ENCODE assay signal across 8 mouse cellular contexts in the genomic region with DNA sequence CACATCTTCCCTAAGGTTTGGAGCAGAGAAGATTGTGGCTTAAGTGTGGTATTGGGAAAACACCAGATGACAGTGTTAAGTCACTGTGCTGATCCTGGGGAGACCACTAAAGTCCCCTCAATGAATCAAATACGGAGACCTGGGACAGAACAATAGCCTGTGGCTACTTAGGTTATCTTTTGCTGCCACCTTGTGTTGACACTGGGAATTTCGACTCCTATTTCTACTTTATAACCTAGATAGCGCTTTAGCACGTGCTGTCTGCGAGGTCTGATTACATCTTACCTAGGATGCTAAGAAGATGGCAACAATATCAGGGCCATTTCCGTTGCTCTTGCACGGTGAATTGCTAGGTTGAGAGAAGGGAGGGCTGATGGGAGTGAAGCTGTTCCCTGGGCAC. TPM values are rescaled to one million over a fixed set of nuclear protein-coding genes. Genes with fewer than 3 reads are reported as not detected.
DNase-seq lines count a peak whose midpoint lies in the region; ATAC-seq and TF ChIP-seq lines count a peak whose summit lies in the region.

No protein-coding gene starts in this region.

- intact Hi-C loops in heart, postnatal 25 days (cut with DNase I): loop anchor here (1.0 to 10.0 kb wide), 3 partner anchors 166 to 471 kb away; partner anchors contain the start of gene Coro7

- no peaks in the 10 kb centered on the region for H3K27me3 ChIP-seq in cerebellum, adult 2 months (ENCODE audit: control insufficient read depth, insufficient read depth, low read length)
- H3K27me3 ChIP-seq in forebrain, postnatal 0 days (ENCODE audit: insufficient read depth, low read length): peaks cover 8% of the 10 kb centered on the region; the same call in 1 of the 2 replicates

- H3K4me2 ChIP-seq in forebrain, postnatal 0 days (ENCODE audit: low read depth): peak overlapping the region; percentile 60

- DNase-seq in heart, adult 11 months: peak; percentile 91
- no peak for DNase-seq in heart, postnatal 25 days (ENCODE audit: low spot score)
- peak; percentile 72 to 73 for DNase-seq in cerebellum, adult 2 months
- DNase-seq in forebrain, postnatal 0 days: peak; percentile 94
- peak; percentile 55 to 60 for DNase-seq in left cerebral cortex, adult 8-10 months (ENCODE audit: low spot score in 2 of 2)
- DNase-seq in right cerebral cortex, postnatal 4 days: peak; percentile 77

- H3K4me3 ChIP-seq in cerebellum, adult 2 months (replicated peaks; ENCODE audit: insufficient read depth, low read depth, low read length): peak overlapping the region; percentile 6
- H3K4me3 ChIP-seq in forebrain, postnatal 0 days (ENCODE audit: low read depth, low read length): peak overlapping the region; percentile 5; the same call in 1 of the 2 replicates

- H3K9me3 ChIP-seq in forebrain, postnatal 0 days (ENCODE audit: low read length): no peaks in the 10 kb centered on the region

- no peak overlapping the region for H3K9ac ChIP-seq in forebrain, postnatal 0 days

- no peak for TF ChIP-seq POLR2A in cerebellum, adult 2 months (IDR thresholded peaks at IDR 0.05; ENCODE audit: borderline replicate concordance, insufficient read depth, low read length)

- WGBS in cerebellum, adult 2 months: 1% methylated on average over 7 of the region's 7 CpGs
- 0% methylated on average over 7 of the region's 7 CpGs for WGBS in forebrain, postnatal 0 days

- peak; percentile 87 for ATAC-seq in forebrain, postnatal 0 days
- ATAC-seq in inflammation-experienced regulatory T-cells, adult 6 months: peak; percentile 84
- peak; percentile 71 for ATAC-seq in megakaryocyte-erythroid progenitor cell, adult 5-6 weeks (replicated peaks; ENCODE audit: low FRiP score, low TSS enrichment, poor library complexity, severe bottlenecking)

- H3K4me1 ChIP-seq in cerebellum, adult 2 months (ENCODE audit: control insufficient read depth, insufficient read depth, low read length): peaks cover 3% of the 10 kb centered on the region; the same call in 1 of the 2 replicates
- no peaks in the 10 kb centered on the region for H3K4me1 ChIP-seq in forebrain, postnatal 0 days (ENCODE audit: insufficient read depth)

- no peak overlapping the region for H3K27ac ChIP-seq in cerebellum, adult 2 months (ENCODE audit: insufficient read depth, low read length)
- no peak overlapping the region for H3K27ac ChIP-seq in forebrain, postnatal 0 days (ENCODE audit: low read depth, low read length)

- H3K36me3 ChIP-seq in forebrain, postnatal 0 days (ENCODE audit: insufficient read depth): no peaks in the 10 kb centered on the region

- TF ChIP-seq CTCF in cerebellum, adult 2 months (IDR thresholded peaks at IDR 0.05; ENCODE audit: borderline replicate concordance, insufficient read depth, low read depth, low read length): peak; percentile 58; the same call in 1 of the 2 replicates
- TF ChIP-seq CTCF in forebrain, postnatal 0 days (IDR thresholded peaks at IDR 0.05; ENCODE audit: low read depth): peak; percentile 88

RNA-seq across cellular contexts. Expression of gene Sec14l5, which starts 1.3 kb away (rescaled TPM):
- total RNA-seq in heart, postnatal 25 days (2021): under 1 TPM; 0.70 to 0.86 TPM
- polyA plus RNA-seq in cerebellum, adult 2 months (2012; rRNA removed): 19.6 and 25.4 TPM in 2 replicates
- 0.15 and 0.48 TPM in 2 replicates for total RNA-seq in forebrain, postnatal 0 days (2014; rRNA removed)
- 0.05 and 0.08 TPM in 2 replicates for polyA plus RNA-seq in forebrain, postnatal 0 days (2015; fragmentation: Nextera tagmentation; extraction: Ambion mirVana)
- not detected for polyA plus RNA-seq in inflammation-experienced regulatory T-cells, adult 6 months (2017; shearing (Covaris generic))
- 10 to 100 TPM in 1 of 4 experiments, 1 to 10 TPM in 3; 8.5 to 11.0 (median 8.9) TPM for total RNA-seq in left cerebral cortex, adult 8-10 months (2022)
- total RNA-seq in megakaryocyte-erythroid progenitor cell, adult 5-6 weeks (2014; fragmentation: Nextera tagmentation): not detected in 2 replicates
- total RNA-seq in megakaryocyte-erythroid progenitor cell, adult 5-6 weeks (2017): not detected in 2 replicates

RNA-seq across cellular contexts. Expression of gene Ppl, which starts 13.3 kb away (rescaled TPM):
- total RNA-seq in heart, postnatal 25 days (2021): 1 to 10 TPM; 3.8 to 5.0 TPM
- 0.87 and 0.88 TPM in 2 replicates for polyA plus RNA-seq in cerebellum, adult 2 months (2012; rRNA removed)
- total RNA-seq in forebrain, postnatal 0 days (2014; rRNA removed): 0.08 and 0.10 TPM in 2 replicates
- 0.03 and 0.07 TPM in 2 replicates for polyA plus RNA-seq in forebrain, postnatal 0 days (2015; fragmentation: Nextera tagmentation; extraction: Ambion mirVana)
- under 1 TPM in 2 of 3 experiments, not detected in 1; 0.10 to 0.12 TPM for polyA plus RNA-seq in inflammation-experienced regulatory T-cells, adult 6 months (2017; shearing (Covaris generic))
- 1 to 10 TPM; 1.7 to 3.0 (median 1.9) TPM for total RNA-seq in left cerebral cortex, adult 8-10 months (2022)
- total RNA-seq in megakaryocyte-erythroid progenitor cell, adult 5-6 weeks (2014; fragmentation: Nextera tagmentation): not detected in 2 replicates
- total RNA-seq in megakaryocyte-erythroid progenitor cell, adult 5-6 weeks (2017): not detected in 2 replicates

RNA-seq across cellular contexts. Expression of gene Nagpa, which starts 58.2 kb away (rescaled TPM):
- 10 to 100 TPM; 11.7 to 15.4 TPM for total RNA-seq in heart, postnatal 25 days (2021)
- polyA plus RNA-seq in cerebellum, adult 2 months (2012; rRNA removed): 21.1 and 21.3 TPM in 2 replicates
- total RNA-seq in forebrain, postnatal 0 days (2014; rRNA removed): 6.5 and 8.9 TPM in 2 replicates
- 7.0 and 8.8 TPM in 2 replicates for polyA plus RNA-seq in forebrain, postnatal 0 days (2015; fragmentation: Nextera tagmentation; extraction: Ambion mirVana)
- 10 to 100 TPM; 10.4 to 18.7 (median 13.5) TPM for polyA plus RNA-seq in inflammation-experienced regulatory T-cells, adult 6 months (2017; shearing (Covaris generic))
- total RNA-seq in left cerebral cortex, adult 8-10 months (2022): 10 to 100 TPM; 11.3 to 16.3 (median 15.5) TPM
- 21.1 and 23.5 TPM in 2 replicates for total RNA-seq in megakaryocyte-erythroid progenitor cell, adult 5-6 weeks (2014; fragmentation: Nextera tagmentation)
- 27.3 and 28.6 TPM in 2 replicates for total RNA-seq in megakaryocyte-erythroid progenitor cell, adult 5-6 weeks (2017)
